Mouse (Mus musculus) cerebellum, postnatal 25 days (tissue): ENCODE measurements at regions not wholly inside any gene's neighbourhood (a gene's known extent, or its start where the extent isn't known, plus 50 kb on each side); places are given as distances from the start of the nearest gene placed in this dataset.

ENCODE experiments used
- DNase-seq, 2 experiments: peaks; one replicate each; pipeline ENCODE4 v3.0.0; 2021; ENCODE audit warnings: mixed read lengths in 2 of 2

DNA sequence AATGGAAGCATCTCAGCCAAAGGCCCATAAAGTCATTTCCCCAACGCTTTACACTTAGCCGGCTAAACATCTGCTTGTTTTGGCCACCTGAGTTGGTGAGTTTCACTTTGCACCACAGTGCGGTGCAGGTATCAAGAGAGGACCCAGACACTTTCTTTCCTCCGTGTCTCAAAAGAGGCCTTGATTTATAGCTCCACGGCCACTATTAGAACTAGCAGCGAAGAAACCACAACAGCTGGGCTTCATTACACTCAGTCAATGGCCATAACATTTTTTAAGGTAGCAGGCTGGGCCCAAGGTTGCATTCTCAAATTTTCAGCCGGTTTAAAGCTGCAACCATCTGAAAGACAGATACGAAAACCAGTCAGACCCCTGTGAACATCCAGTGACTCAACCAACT lies 103.4 kb downstream of the Mreg start:
- DNase-seq, result no peak

DNA sequence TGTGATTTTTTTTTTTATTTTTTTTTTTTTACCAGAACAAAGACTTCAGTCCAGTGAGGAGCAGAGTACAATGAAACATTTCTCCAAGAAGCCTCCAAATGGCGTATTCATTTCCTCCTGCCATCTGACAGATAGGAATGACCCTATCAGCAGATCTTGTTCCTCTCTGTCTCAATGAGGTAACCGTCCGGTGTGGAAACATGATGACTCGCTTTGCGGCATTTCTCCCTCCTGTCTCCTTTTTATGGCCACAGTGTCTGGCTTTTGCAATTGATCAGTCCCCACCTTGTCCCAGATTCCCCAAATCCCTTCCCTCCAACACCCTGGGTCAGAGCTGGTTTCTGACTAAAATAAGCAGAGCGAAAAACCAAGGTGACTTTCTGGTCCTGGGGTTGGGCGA lies 105.0 kb downstream of the Mreg start:
- DNase-seq, result no peak

DNA sequence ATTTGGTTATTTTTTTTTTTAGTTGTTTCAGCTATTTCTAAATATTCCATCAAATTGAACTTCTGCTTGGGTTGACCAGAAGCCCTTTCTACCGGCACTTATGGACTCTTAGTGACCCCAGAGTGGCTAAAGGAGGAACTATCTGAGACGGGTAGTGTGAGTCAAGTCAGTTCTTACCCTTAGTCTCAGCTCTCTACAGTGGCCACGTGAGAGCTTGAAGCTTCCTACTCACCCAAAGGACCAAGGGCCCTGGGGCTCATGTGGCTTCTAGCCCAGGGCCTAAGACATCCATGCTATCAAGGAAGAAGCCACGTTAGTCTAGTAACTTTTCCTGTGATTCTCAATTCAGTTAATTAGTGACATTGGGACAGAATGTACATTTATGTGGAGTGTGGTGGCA lies 105.5 kb downstream of the Mreg start:
- DNase-seq, result no peak

DNA sequence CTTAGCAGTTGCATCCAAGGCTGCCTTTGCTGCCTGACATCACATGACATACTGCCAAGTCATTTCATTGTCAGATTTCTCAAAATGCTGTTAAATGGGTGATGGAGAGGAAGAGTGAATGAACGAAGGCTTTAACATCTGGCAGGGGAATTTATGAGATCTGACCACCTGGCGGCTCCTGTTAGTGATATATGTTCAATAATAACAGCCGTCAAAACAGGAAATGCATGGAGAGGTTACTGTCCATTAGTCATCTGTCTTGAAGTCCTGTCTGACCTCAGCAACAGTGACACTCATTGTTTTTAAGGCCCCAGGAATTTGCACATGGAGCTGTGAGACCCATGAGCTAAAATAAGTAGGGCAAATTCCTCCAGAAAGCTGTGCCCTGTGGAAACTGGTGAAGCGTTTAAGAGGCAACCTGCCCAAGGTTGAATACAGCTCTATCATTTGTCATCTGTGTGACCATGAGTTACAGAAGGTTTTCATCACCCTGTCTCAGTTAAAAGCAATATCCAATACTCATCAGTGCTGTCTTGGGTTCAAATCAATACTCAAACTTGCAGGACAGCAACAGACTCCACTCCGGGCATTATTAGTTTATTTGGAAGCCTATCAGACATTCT lies 106.6 kb downstream of the Mreg start:
- DNase-seq, result no peak

DNA sequence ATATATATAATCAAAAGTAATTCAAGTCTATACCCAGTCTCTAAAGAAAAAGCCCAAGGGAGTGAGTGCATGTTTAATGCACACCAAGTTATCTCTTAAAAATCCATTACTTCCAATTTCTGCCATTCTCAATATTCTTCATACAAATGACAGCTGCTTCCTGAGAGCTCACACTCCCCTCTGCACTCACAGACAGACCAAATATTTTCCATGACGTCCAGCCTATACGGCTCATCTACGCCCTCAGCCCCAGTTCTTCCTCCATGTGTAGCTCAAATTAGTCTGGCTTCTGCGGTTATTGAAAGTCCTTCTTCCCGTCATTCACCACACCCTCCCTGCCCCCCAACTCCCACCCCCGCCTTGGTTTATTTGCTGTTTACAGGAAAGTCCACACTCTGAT lies 108.1 kb downstream of the Mreg start:
- DNase-seq, result no peak

DNA sequence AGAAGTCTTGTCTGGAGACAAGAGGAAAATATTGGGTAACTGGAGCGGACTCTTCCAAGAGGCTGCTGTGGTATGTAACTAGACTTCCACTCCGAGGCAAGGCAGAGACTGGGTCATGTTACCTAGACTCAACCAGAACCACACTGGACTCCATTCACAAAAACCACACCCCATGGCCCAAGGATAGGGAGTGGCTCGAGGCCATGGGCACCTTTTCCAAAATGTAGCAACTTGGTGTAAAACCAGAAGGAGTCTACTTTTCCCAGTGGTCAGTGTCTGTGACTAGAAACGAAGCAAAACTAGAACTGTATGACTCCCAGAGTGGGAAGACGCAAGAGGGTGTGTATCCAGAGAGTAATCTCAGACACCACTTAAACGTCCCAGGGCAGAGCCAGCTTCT lies 108.7 kb downstream of the Mreg start:
- no peak for DNase-seq

DNA sequence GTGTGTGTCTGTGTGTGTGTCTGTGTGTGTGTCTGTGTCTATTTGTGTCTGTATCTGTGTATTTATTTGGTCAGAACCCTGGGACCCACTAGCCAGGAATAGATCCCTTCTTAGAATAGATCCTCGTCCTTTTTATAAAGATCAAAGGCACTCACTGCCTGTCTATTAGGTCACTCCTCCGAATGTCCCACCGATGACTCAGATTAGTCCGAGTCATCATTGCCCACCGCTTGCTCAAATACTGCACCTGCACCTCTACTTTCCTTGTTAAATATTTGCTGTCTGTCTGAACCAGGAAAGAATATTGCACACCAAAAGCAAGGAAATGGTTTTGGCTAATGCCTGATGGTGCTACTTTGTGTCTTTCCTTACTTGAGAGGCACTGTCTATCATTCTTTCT lies 112.7 kb downstream of the Mreg start:
- DNase-seq, result no peak

DNA sequence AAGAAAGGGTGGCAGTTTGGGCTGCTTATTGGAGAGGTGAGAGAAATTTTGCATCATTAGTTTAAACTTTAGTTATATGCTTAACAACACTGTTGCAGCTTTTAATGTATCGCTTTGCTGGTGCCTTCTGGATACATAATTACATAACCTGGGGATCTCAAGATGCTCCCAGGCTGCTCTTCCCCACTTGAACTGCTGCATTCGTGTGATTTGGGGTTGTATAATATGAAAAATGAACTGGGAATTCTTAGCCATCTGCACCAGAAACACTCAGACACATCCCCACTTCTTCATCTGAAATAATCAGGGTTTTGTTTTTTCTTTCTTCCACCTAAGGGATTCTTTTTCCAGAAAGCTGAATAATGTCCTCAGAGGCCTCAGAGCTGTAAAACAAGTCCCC lies 120.8 kb downstream of the Mreg start:
- no peak for DNase-seq

DNA sequence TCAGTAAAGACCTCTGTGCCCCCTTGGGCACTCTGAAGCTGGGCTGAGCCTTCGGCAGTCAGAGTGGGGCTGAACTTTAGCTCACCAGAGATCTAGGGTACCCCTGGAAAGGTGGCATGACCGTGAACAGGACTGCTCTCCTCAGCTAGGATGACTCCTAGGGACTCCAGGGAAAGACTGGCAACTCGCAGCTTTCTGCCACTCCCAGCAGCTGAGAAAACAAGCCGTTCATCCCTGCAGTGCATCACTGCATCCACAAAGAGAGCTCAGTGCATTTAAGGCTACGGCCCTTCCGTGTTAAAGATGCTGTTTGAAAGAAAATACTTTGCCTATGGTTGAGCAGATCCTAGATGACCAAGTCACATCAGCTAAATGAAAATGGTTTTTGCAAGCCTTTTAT lies 126.4 kb downstream of the Mreg start:
- no peak for DNase-seq

DNA sequence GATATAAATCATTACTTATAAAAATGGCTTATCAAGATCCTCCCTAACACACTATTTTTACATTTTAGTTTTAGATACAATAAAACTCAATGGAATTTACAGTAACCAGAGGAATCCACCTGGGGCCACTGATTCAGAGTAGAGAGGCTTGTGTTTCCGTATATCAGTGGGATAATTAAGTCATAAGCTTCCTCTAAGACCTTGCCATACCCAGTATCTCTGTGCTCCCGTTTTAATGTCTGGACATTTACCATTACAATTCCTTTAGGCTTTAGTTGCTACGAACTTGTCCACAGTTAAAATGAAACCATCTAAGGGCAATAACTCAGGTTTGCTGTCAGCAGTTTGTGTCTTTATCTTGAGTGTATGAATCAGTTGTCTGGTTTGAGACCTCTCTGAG lies 127.9 kb downstream of the Mreg start:
- no peak for DNase-seq

DNA sequence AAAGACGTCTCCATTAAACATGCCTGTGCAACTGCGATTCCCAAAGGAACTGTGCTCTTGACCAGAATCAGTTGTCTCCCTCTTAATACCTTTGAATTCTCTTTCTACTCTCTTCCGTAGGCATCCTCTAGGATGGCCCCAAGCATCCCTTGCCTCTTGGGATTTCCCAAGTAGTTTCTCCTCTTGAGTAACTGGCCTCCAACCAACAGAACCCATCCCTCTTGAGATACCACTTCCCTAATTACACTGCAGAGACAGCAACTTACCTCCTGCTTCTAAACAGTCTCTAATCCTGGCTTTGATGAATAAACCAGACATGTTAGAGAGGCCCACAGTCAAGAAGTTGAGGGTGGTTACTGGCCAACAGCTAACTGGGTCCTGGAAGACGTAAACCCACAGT lies 129.7 kb downstream of the Mreg start:
- DNase-seq, result no peak

DNA sequence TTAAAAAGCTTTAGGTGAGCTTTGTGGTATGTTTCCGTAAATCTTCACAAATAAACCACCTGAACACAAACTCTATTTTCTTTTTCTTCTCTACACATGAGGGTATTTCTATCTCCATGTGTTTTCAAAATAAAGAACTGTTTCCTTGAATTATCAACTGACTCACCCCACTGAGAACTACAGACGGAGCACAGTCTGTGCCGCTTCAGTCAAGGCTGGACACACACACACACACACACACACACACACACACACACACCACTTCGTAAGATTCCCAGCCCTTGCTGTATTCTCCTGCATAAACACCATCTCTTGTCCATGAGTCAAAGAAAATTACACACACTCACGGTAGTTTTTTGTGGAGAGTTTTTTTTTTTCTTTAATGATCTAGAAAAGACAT lies 130.3 kb downstream of the Mreg start:
- DNase-seq, result no peak

DNA sequence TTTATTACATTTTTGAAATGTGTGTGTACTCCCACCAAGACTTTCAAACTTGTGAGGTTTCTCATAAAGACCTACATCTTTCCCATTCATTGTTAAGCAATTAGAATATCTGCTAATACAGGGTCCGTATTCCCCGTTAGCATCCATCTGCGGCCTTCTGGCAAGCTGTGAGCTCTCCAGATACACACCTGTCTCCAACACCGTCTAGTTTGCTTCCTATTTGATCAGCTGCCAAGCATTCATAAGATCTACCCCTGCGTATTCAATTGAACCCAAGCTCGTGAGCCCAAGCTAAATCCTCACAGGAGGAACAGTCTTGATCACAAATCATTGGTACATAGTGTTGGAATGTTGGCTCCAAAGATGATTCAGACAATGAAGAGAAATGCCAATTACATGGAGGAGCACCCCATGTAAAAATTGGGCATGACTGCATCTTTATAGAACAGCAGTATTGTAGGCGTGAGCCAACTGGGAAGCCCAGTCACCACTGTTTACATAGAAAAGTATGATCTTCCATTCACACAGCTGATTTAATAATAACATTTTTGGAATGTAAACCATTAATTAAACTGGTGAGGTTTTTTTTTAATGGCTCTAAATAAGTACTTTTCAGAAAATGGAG lies 133.1 kb downstream of the Mreg start:
- DNase-seq, result no peak

DNA sequence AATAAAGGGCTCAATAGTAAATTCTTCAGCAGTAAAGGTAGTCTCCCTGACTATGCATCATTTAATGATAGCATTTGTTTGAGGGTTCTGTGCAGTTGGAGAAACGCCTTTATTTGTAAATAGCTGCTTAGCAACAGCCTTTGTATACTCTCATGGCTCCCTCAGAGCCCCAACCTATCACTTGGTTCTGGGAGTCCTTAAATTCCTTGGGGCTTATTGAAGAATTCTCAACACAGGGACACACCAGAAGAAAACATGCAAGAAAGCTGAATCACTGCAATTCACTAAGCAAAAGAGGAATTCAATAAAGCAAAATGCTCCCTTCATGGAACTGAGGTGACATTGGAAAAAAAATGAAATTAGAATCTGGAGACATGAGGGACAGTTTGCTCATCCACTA lies 135.8 kb downstream of the Mreg start:
- DNase-seq, result no peak

DNA sequence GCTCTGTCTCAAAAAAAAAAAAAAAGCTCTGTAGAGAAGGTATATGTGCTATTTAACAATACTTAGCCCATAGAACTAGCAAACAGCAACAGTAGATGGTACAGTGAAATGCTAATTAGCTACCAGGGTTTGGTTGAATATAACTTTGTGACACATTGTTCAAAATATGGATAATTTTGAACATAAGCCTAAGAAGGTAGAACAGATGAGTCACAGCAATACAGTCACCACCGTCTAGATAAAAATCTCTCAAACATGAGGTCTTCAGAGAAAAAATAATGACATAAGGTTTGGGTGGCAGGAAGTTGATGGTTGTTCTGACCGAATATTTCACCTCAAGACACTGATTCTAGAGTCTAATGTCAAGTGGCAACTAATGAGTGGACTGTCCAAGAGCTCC lies 136.6 kb downstream of the Mreg start:
- DNase-seq, result no peak

DNA sequence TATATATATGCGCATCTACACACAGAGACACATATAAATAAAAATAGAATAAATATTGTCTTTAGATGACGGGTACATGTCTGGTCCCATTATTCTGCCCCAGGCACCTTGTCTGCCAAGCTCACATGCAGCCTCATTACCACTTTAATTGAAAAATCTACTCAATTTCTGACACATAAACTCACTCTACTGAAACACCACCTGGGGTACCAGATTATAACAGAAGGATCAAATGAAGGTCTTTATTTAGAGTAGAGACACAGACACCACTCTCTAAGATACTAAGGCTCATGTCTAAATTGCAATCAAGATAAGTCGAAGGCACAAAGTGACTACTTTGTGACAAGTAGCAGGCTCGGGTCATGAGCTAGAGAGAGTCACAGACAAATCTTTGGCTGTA lies 138.9 kb downstream of the Mreg start:
- DNase-seq, result no peak

DNA sequence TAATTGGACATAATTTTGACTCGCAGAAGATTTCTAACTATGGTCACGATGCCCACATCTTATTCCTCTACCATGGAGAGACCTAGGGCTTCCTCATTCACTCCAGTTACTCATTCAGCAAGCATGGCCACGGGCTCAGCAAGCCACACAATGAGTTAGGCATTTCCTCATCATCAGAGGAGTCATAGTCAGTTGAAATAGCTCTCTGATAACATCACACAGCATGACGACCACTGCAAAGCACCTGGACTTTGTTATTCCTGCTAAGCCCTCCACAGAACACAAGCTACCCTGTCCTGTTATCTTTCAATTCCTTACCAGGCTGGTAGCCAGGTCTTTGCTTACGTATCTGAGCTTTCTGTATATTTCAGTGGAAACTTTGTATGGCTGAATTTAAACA lies 141.6 kb downstream of the Mreg start:
- no peak for DNase-seq

DNA sequence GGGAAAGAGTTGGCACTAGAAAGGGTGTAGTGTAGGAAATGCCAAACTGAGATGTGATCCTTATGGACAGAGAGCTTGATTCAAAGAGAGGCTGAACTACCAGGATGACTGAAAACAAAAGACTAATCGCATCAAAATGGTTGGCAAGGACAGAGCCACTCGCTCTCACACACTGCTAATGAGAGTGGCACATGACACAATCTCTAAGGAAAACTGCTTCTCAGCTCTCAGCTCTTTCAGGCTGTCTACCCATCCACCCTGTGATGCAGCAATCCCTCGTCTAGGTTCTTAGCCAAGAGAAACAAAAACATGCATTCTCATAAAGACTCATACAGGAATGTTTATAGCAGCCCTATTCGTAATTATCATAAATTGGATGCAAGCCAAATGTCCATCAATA lies 143.1 kb downstream of the Mreg start:
- no peak for DNase-seq

DNA sequence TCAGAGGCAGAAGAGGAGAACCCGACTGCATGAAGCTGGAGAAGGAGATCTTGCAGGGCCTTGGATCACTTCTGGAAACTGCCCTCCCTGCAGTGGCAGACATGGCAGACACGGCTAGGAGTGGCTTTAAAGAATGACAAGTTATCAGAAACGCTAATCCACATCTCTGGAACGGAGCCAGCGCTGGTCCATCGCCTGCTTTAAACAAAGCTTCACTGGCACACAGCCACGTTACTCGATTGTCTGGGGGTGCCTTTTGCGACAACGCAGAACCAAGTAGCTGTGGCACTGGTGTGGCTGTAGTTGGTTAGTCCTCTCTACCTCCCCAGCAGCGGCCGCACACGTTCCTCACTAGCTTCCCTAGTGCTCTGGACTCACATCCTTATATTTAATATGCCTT lies 147.0 kb downstream of the Mreg start:
- DNase-seq, result peak in 1 of 2 experiments; percentile 9

DNA sequence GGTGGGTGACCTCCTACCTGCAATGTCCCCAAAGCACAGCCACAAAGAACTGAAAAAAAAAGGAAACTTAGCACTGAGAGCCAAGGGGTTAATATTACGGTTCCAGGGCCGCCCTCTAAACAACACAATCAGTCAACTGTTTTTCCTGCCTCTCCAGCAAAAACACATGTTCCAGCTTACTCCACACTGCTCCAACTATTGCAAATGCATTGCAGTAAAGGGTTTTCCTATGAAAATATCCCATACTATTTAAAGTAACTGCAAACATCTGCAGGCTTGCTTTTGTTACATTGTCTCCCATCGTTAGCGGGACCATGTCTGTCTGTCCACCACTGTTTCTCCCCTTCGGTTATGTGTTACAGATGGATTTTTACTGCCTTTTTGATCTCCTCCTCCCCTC lies 151.7 kb downstream of the Mreg start:
- DNase-seq, result no peak

DNA sequence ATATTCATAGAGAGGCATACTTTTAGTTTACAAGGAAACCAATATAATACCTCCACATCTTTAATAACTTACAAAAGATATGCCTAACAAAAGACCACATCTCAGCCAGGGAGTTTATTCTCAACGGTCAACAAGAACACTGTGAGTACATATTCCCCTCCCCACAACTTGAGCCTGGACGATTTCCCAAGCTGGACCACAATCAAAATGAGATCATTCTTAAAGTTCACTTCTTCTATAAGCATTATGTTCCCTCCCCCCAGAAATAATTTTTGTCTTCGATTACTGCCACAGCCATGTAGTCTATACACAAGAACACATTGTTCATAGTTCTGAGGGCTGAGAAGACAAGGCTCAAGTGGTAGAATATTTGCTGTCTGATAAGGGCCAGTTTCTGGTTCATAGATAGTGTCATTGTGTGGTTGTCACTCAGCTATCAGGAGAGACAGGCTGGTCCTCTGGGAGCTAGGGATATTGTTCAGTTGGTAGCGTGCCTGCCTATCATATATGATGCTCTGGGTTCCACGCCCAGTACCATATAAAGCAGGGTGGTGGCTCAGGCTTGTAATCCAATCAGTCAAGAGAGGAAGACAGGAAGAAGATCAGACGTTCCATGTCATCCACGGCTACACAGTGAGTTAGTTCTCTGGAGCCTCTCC lies 153.9 kb downstream of the Mreg start:
- DNase-seq, result no peak

DNA sequence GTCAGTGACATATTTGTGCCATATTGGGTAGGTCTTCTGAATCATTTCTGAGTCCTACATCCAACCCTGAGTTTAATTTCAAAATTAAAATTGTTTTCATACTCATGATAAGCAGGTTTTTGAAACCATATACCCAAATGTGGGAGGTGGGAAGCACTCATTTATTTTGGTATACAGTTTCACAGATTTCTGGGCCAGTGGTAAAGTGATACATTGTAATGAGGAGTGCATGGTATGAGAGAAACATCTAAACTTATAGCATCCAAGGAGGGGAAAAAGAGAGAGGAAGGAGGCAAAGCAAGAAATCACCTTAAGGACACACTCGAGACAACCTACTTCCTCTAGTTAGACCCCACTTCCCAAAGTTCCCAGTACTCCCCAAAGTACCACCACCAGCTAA lies 157.6 kb downstream of the Mreg start:
- no peak for DNase-seq

DNA sequence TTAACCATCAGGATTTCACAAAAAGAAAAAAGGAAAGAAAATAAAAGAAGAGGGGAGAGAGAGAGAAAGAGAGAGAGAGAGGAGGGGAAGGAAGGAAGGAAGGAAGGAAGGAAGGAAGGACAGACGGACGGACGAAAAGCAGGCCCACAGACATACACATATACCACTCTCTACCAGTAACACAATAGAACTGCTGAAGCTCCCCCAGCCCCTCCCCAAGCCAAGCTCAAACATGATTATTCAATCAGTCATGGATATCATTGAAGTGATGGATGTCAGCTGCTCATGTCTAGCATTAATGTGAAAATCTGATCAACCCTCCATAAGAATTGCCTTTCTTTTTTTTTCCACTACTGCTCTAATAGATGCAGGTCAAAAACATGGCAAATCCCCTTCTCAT lies 161.2 kb downstream of the Mreg start:
- no peak for DNase-seq

DNA sequence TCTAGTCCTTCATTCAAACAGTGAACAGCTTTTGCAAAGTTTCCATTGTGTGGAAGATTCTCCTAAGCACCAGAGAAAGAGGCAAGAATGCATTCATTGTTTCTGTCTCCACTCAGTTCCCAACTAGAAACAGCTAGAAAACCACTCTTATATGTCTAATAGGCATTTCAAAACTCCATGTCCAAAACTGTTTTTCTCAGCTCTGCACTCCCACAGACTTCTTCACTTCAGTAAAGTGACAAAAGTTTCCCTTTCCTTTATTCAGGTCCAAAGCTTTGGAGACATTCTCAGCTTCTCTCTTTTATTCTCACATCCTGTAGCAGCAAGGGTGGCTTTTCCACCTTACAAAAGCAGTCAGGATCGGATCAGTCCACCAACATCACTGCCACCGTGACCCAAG lies 166.0 kb downstream of the Mreg start:
- no peak for DNase-seq

DNA sequence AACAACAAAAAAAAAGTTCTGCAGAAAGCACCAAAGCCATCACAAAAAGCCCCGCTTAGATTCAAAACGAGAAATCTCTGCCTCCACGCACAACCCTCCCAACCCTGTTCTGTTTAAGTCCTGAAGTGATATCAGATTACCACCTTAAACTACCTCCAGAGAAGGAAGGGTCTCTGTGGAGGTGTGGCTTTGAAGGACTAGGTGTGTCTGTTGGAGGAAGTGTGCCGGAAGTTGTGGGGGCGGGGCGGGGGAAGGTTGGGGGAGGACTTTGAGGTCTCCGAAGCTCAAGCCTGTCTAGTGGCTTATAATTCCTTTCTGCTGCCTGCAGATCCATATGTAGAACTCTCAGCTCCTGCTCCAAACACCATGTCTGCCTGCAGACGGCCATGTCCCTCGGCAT lies 173.6 kb downstream of the Mreg start:
- no peak for DNase-seq
